Mouse (Mus musculus) lung, embryonic 14.5 days (tissue): ENCODE results near the gene Cfap46. TPM values are rescaled to one million over a fixed set of nuclear protein-coding genes. Genes with fewer than 3 reads are reported as not detected.

Source experiments
- ATAC-seq: fragments of 200-750 bp; cut with Nextera tagmentation; 2 replicates; pipeline ENCODE4 v1.8.0; 2017; ENCODE audit warnings: mild to moderate bottlenecking, moderate TSS enrichment, moderate library complexity; ENCODE audit not compliant: insufficient read depth
- DNase-seq: peaks from one replicate; pipeline ENCODE4 v3.0.0-alpha.2; 2015
- H3K27ac ChIP-seq: fragments of 300-500 bp; sonication (generic); 2 replicates; pipeline ENCODE4 v1.5.1; 2014; ENCODE audit warnings: low read depth, mild to moderate bottlenecking, moderate library complexity
- H3K27me3 ChIP-seq: fragments of 300-500 bp; sonication (generic); 2 replicates; pipeline ENCODE4 v1.6.1; 2014; ENCODE audit warnings: low read length, control low read depth; ENCODE audit not compliant: insufficient read depth
- H3K36me3 ChIP-seq: fragments of 300-500 bp; sonication (generic); 2 replicates; pipeline ENCODE4 v1.6.1; 2014; ENCODE audit warnings: control low read depth; ENCODE audit not compliant: insufficient read depth
- H3K4me1 ChIP-seq: fragments of 300-500 bp; sonication (generic); 2 replicates; pipeline ENCODE4 v1.6.1; 2014; ENCODE audit warnings: antibody characterized with exemption, control low read depth; ENCODE audit not compliant: insufficient read depth
- H3K4me2 ChIP-seq: fragments of 300-500 bp; sonication (generic); 2 replicates; pipeline ENCODE4 v1.6.1; 2014; ENCODE audit warnings: mild to moderate bottlenecking
- H3K4me3 ChIP-seq: fragments of 300-500 bp; sonication (generic); 2 replicates; pipeline ENCODE4 v1.5.1; 2014; ENCODE audit warnings: low read depth, low read length
- H3K9ac ChIP-seq: fragments of 300-500 bp; sonication (generic); 2 replicates; pipeline ENCODE4 v1.6.1; 2014
- H3K9me3 ChIP-seq: fragments of 300-500 bp; sonication (generic); 2 replicates; pipeline ENCODE4 v1.6.1; 2016; ENCODE audit warnings: low read depth, low read length, control low read depth
- CTCF ChIP-seq: IDR thresholded peaks from 2 replicates; pipeline ENCODE4 v1.5.1; 2016; ENCODE audit warnings: antibody characterized with exemption, low read depth
- WGBS: fragments of 180-500 bp; shearing (Covaris S2); extraction: QIAGEN DNeasy Blood & Tissue Kit; methylation state at CpG from one replicate; pipeline ENCODE4 v1.1.7; 2014; 5-methylcytosine and 5-hydroxymethylcytosine counted together
- polyA plus RNA-seq: library from polyadenylated mRNA; unstranded; fragments of >200 nt; fragmentation: Nextera tagmentation; extraction: Ambion mirVana; gene quantifications from 2 replicates; pipeline ENCODE4 v1.2.1, GENCODE M21; 2014

The Cfap46 gene
- polyA plus RNA-seq, 1 experiment from 2014 or later: 0.13 TPM

DNA sequence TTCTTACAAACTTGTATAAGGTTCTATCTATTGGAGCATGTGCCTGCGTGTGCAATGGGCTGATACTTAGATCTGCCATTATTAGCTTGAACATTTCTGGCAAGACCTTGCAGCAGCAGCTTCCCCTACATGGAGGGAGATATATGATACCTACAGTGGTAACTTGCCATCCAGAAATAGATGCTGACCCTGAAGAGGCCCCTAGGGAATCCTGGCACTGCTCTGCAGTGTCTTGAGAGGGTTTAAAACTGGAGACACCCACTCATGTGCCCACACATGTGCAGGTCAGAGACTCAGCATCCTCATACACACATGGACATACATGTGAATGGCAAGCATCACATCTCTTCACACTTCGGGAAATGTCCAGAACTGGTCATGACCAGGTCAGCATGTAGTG, 119.5 kb downstream of the Cfap46 start:
- Histone ChIP-seq H3K4me2 (no peak overlapping the region), H3K4me3 (no peak overlapping the region), H3K36me3 (peaks cover 39% of the 10 kb centered on the region; the same call in 1 of the 2 replicates), H3K27ac (no peak overlapping the region), H3K27me3 (no peaks in the 10 kb centered on the region), H3K9me3 (no peaks in the 10 kb centered on the region), H3K4me1 (no peaks in the 10 kb centered on the region), H3K9ac (no peak overlapping the region)
- WGBS: 96% methylated on average over 2 of the region's 2 CpGs
- no peak for DNase-seq
- no peak for TF ChIP-seq CTCF
- no peak for ATAC-seq

DNA sequence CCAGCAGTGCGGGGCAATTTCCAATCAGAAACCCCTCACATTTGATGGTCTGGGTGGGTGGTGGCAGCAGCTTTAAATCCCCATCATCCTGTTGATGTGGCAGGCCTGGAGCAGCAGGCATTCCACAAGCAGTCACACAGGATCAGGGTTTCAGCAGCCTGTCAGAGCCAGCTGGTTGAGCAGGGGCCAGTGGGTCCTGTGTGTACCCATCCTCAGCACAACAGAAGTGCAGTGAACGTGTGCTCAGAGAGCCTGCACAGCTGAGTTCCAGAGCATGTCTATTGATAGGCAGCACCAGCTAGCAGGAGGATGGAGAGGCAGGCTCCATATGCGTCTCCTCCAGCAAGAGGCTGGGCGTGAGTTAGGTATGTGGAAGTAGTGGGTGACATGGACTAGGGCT, 120.2 kb downstream of the Cfap46 start:
- H3K27me3 ChIP-seq: no peaks in the 10 kb centered on the region
- H3K9me3 ChIP-seq: no peaks in the 10 kb centered on the region
- ATAC-seq (no peak), DNase-seq (no peak)
- H3K9ac ChIP-seq: no peak overlapping the region
- WGBS: 56% methylated on average over 4 of the region's 4 CpGs
- no peak for TF ChIP-seq CTCF
- no peaks in the 10 kb centered on the region for H3K4me1 ChIP-seq
- no peak overlapping the region for H3K27ac ChIP-seq
- peaks cover 46% of the 10 kb centered on the region; the same call in 1 of the 2 replicates for H3K36me3 ChIP-seq
- no peak overlapping the region for H3K4me2 ChIP-seq
- H3K4me3 ChIP-seq: no peak overlapping the region

DNA sequence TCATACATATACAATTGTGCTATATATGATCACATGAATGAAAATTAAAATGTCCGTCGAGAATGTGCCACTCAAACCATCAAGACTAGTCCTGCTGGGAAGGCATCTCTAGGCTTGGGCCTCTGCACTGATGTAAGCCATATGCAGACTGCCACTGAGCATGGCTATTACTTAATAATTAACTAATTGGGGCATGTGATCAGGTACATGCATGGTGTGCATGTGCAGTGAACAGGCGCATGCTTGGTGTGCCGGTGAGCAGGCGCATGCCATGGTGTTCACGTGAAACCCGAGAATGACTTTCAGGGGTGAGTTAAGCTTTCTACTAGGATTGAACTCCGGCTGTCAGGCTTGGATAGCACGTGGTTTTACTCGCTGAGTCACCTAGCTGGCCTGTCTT, 124.0 kb downstream of the Cfap46 start:
- WGBS: 86% methylated on average over 10 of the region's 10 CpGs
- H3K4me3 ChIP-seq: no peak overlapping the region
- DNase-seq (no peak), ATAC-seq (no peak)
- H3K36me3 ChIP-seq: peaks cover 28% of the 10 kb centered on the region; the same call in 1 of the 2 replicates
- no peaks in the 10 kb centered on the region for H3K27me3 ChIP-seq
- H3K27ac ChIP-seq: no peak overlapping the region
- H3K9ac ChIP-seq: no peak overlapping the region
- H3K4me1 ChIP-seq: no peaks in the 10 kb centered on the region
- TF ChIP-seq CTCF: no peak
- H3K4me2 ChIP-seq: no peak overlapping the region
- H3K9me3 ChIP-seq: no peaks in the 10 kb centered on the region

DNA sequence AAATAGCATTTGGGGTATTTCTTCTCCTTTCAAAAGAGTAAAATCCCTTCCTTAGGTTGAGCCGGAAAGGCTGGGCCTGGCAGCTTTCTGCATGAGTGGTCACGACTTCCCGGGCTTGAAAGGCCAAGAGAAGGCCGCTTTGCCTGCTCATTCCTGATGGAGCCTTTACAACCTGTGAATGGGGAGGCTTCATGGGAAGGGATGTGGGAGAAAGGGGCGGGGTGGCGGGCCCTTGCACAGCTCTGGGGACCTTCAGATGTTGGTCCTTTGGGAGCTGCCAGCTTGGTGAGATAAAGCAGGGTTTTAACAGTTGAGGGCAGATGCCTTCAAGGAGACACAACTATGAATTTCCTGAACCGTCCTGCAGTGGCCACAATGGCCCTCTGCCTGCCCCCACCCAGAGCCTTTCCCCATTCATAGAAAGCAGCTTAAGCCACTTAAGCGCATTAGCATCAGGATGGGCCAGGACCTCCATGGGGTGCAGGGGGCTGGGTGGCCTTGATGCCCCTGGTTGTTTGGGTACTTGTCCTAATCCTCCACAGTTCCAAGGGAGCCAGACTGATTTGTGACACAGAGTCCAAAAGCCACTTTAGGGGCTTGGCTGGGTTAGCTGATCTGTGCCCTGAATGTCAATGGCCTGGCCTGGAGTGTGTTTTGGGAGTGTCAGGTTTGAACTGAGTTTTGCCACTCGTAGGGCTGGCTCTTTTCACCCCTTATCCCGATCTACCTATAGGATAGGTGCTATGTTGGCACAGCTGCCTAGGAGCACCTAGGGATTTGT, 126.7 kb downstream of the Cfap46 start:
- WGBS: 62% methylated on average over 10 of the region's 10 CpGs
- 0 out of 2 replicates have a peak, but pooled peaks cover 14% of the 10 kb centered on the region for H3K36me3 ChIP-seq
- no peak overlapping the region for H3K4me2 ChIP-seq
- TF ChIP-seq CTCF: no peak
- H3K4me1 ChIP-seq: no peaks in the 10 kb centered on the region
- H3K4me3 ChIP-seq: no peak overlapping the region
- DNase-seq (no peak), ATAC-seq (no peak)
- H3K27ac ChIP-seq: no peak overlapping the region
- H3K27me3 ChIP-seq: no peaks in the 10 kb centered on the region
- H3K9me3 ChIP-seq: no peaks in the 10 kb centered on the region
- H3K9ac ChIP-seq: no peak overlapping the region

DNA sequence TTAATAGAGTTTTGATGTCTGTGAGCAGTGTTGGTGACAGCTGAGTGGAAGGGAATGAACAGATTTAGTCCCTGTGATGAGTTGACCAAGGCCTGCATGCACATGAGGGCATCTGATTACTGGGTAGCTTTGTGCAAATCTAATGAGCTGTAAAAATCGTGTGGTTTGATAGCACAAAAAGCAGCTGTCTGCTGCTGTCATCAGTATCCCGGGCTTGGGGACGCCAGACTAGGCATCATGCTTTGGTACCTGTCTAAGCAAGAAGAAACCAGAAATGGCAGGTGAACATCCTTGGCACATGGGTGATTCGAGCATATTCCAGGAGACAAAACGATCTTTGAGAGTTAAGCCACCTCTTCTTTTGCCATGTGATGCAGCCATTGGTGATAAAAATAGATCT, 127.3 kb downstream of the Cfap46 start:
- Histone ChIP-seq H3K9ac (no peak overlapping the region), H3K27me3 (no peaks in the 10 kb centered on the region), H3K36me3 (0 out of 2 replicates have a peak, but pooled peaks cover 14% of the 10 kb centered on the region), H3K4me1 (no peaks in the 10 kb centered on the region), H3K4me3 (no peak overlapping the region), H3K4me2 (no peak overlapping the region), H3K9me3 (no peaks in the 10 kb centered on the region), H3K27ac (no peak overlapping the region)
- TF ChIP-seq CTCF: no peak
- ATAC-seq: no peak
- WGBS: 75% methylated on average over 5 of the region's 5 CpGs
- DNase-seq: no peak

DNA sequence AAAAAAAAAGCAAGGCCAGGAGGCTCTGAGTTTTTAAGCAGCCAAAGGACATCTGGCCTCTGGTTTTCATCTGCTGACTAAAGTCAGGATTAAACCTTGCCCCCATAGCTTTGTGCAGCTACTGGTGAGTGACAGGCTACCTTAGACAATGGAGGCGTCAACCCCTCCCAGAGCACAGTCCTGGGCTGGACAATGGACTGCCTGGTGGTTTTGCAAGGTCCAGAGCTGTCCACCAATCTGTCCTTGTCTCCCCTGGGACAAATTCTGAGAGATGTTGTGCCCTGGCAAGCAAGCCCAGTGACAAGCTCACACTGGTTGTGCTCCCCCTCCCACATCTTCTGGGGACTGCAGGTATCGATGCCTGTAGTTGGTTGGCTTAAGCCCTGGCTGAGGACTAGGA, 132.1 kb downstream of the Cfap46 start:
- 0 out of 2 replicates have a peak, but pooled peaks cover 7% of the 10 kb centered on the region for H3K36me3 ChIP-seq
- H3K4me3 ChIP-seq: no peak overlapping the region
- 88% methylated on average over 2 of the region's 2 CpGs for WGBS
- no peaks in the 10 kb centered on the region for H3K9me3 ChIP-seq
- H3K4me2 ChIP-seq: no peak overlapping the region
- H3K4me1 ChIP-seq: no peaks in the 10 kb centered on the region
- no peaks in the 10 kb centered on the region for H3K27me3 ChIP-seq
- H3K27ac ChIP-seq: no peak overlapping the region
- no peak for DNase-seq
- no peak for TF ChIP-seq CTCF
- H3K9ac ChIP-seq: no peak overlapping the region
- ATAC-seq: no peak

Other genes with a start within 250 kb of the Cfap46 start
- gene Nkx6-2, start 101.0 kb downstream of the Cfap46 start, polyA plus RNA-seq: not detected in 2 replicates
- gene Adgra1, start 150.4 kb upstream of the Cfap46 start, polyA plus RNA-seq: not detected in 2 replicates
- 0.45 and 0.53 TPM in 2 replicates for gene Kndc1, start 210.9 kb upstream of the Cfap46 start, polyA plus RNA-seq